Mouse (Mus musculus) kidney, embryonic 14.5 days (tissue): ENCODE results near the gene Bzw1. TPM values are rescaled to one million over a fixed set of nuclear protein-coding genes. Genes with fewer than 3 reads are reported as not detected.
A peak's percentile ranks its signal among the peaks of the same experiment; 100 is the strongest.
"Not testable (repeated sequence)": the region's sequence is repeated elsewhere in the genome, so short reads cannot be mapped to it uniquely, and the experiment has no call there.

Experiments
- ATAC-seq: fragments of 200-750 bp; cut with Nextera tagmentation; 2 replicates; pipeline ENCODE4 v1.8.0; 2017; ENCODE audit warnings: moderate number of reproducible peaks, mild to moderate bottlenecking, moderate TSS enrichment, moderate library complexity; ENCODE audit not compliant: low FRiP score, low TSS enrichment
- H3K27ac ChIP-seq: fragments of 300-500 bp; sonication (generic); 2 replicates; pipeline ENCODE4 v1.5.1; 2014; ENCODE audit warnings: low read depth, mild to moderate bottlenecking, low read length, moderate library complexity, mixed read lengths
- H3K27me3 ChIP-seq: fragments of 300-500 bp; sonication (generic); 2 replicates; pipeline ENCODE4 v1.6.1; 2014; ENCODE audit warnings: mild to moderate bottlenecking, low read length; ENCODE audit not compliant: control insufficient read depth, insufficient read depth
- H3K36me3 ChIP-seq: fragments of 300-500 bp; sonication (generic); 2 replicates; pipeline ENCODE4 v1.6.1; 2014; ENCODE audit warnings: low read length, mixed read lengths; ENCODE audit not compliant: control insufficient read depth, insufficient read depth
- H3K4me1 ChIP-seq: fragments of 300-500 bp; sonication (generic); 2 replicates; pipeline ENCODE4 v1.6.1; 2014; ENCODE audit warnings: low read length, mixed read lengths; ENCODE audit not compliant: control insufficient read depth, insufficient read depth
- H3K4me2 ChIP-seq: fragments of 300-500 bp; sonication (generic); replicated peaks from 2 replicates; pipeline ENCODE4 v1.6.1; 2014; ENCODE audit warnings: low read depth, mild to moderate bottlenecking, low read length
- H3K4me3 ChIP-seq: fragments of 300-500 bp; sonication (generic); 2 replicates; pipeline ENCODE4 v1.5.1; 2014; ENCODE audit warnings: mild to moderate bottlenecking, low read length
- H3K9ac ChIP-seq: fragments of 300-500 bp; sonication (generic); 2 replicates; pipeline ENCODE4 v1.6.1; 2014; ENCODE audit warnings: low read depth, mild to moderate bottlenecking, low read length, moderate library complexity
- H3K9me3 ChIP-seq: fragments of 300-500 bp; sonication (generic); 2 replicates; pipeline ENCODE4 v1.6.1; 2016; ENCODE audit warnings: low read length; ENCODE audit not compliant: control insufficient read depth
- WGBS: fragments of 180-500 bp; shearing (Covaris S2); extraction: QIAGEN DNeasy Blood & Tissue Kit; methylation state at CpG from one replicate; pipeline ENCODE4 v1.1.7; 2014; 5-methylcytosine and 5-hydroxymethylcytosine counted together
- polyA plus RNA-seq: library from polyadenylated mRNA; unstranded; fragments of >200 nt; fragmentation: Nextera tagmentation; extraction: Ambion mirVana; gene quantifications from 2 replicates; pipeline ENCODE4 v1.2.1, GENCODE M21; 2014

Bzw1 gene
- polyA plus RNA-seq, 1 experiment from 2014 or later, result 476 TPM

GRCm38 (mm10) chr1:58364551-58364950 lies 28.1 kb upstream of the Bzw1 start:
- no peaks in the 10 kb centered on the region for H3K36me3 ChIP-seq
- 63% methylated on average over 12 of the region's 12 CpGs for WGBS
- peaks cover 3% of the 10 kb centered on the region; the same call in 1 of the 2 replicates for H3K9me3 ChIP-seq
- no peaks in the 10 kb centered on the region for H3K4me1 ChIP-seq
- no peak overlapping the region for H3K4me3 ChIP-seq
- ATAC-seq, result no peak
- no peak overlapping the region for H3K9ac ChIP-seq
- no peak overlapping the region for H3K27ac ChIP-seq
- no peaks in the 10 kb centered on the region for H3K27me3 ChIP-seq
- H3K4me2 ChIP-seq, result no peak overlapping the region

DNA sequence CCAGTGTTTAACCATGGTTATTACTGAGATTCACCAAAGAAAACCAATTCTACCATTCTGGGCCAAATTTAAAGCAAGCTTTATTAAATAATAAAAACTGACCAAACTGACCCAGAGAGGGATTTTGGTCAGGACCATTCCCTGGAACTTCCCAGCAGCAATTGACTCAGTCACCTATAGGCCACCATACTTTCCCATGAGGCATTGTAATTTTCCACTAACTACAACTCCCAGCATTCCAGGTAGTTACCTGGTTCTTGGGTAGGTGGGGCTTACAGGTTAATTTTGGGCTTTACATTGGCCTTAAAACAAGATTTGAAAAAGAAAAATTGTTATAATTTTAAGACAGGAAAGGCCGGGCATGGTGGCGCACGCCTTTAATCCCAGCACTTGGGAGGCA lies 26.9 kb upstream of the Bzw1 start:
- no peak overlapping the region for H3K4me2 ChIP-seq
- no peak overlapping the region for H3K27ac ChIP-seq
- ATAC-seq, result no peak
- H3K27me3 ChIP-seq, result no peaks in the 10 kb centered on the region
- H3K9me3 ChIP-seq, result peaks cover 3% of the 10 kb centered on the region; the same call in 1 of the 2 replicates
- no peak overlapping the region for H3K9ac ChIP-seq
- no peak overlapping the region for H3K4me3 ChIP-seq
- 98% methylated on average over 3 of the region's 3 CpGs for WGBS
- no peaks in the 10 kb centered on the region for H3K36me3 ChIP-seq
- H3K4me1 ChIP-seq, result no peaks in the 10 kb centered on the region

DNA sequence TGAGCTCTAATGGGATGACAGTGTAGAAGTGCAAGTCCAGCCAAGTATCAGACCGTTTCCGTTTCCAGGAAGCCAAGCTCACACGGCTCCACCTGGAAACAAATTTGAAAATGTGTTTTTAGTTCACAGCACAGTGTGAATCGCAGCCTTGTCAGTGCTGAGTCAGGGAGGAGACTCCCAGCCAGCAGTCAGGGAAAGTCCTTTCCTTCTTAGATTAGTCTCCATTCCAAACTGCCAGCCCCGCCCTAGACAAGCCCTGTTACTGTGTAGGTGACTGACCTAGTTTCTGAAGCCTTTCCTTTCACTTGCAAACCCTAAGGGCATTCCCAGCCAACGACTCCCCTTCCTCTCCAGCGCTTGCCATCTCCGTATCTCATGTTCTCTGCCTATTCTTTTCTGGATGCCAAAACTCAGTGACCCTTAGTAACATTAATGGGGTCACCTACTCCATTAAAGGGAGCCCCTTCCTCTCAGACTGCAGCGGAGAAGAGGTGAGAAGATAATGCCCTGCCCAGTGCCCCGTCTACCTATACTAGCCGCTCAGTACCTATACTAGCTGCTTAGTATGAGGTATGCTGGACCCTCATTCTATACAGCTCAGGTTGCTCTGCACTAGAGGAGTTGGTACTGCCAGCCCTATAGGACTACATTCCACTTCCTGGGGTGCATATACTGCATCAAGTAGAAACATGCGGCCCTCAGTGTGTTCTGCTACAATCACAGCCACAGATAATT lies 25.8 kb upstream of the Bzw1 start:
- WGBS, result 74% methylated on average over 12 of the region's 12 CpGs
- Histone ChIP-seq H3K27me3 (no peaks in the 10 kb centered on the region), H3K27ac (no peak overlapping the region), H3K4me1 (no peaks in the 10 kb centered on the region), H3K9ac (no peak overlapping the region), H3K4me2 (no peak overlapping the region), H3K36me3 (no peaks in the 10 kb centered on the region), H3K4me3 (no peak overlapping the region), H3K9me3 (peaks cover 3% of the 10 kb centered on the region; the same call in 1 of the 2 replicates)
- no peak for ATAC-seq

- Histone ChIP-seq H3K4me3 (no peak overlapping the region), H3K9ac (no peak overlapping the region), H3K4me1 (no peaks in the 10 kb centered on the region), H3K36me3 (no peaks in the 10 kb centered on the region), H3K4me2 (no peak overlapping the region), H3K27me3 (no peaks in the 10 kb centered on the region), H3K27ac (no peak overlapping the region), H3K9me3 (no peaks in the 10 kb centered on the region)
- 79% methylated on average over 2 of the region's 2 CpGs for WGBS
- no peak for ATAC-seq
These were observed 23.0 kb upstream of the Bzw1 start for GRCm38 (mm10) chr1:58369716-58370115.

GRCm38 (mm10) chr1:58374266-58374665 lies 18.4 kb upstream of the Bzw1 start:
- not testable (repeated sequence) for H3K9ac ChIP-seq, H3K27me3 ChIP-seq, H3K4me3 ChIP-seq, H3K9me3 ChIP-seq, H3K4me2 ChIP-seq, ATAC-seq, H3K4me1 ChIP-seq, H3K36me3 ChIP-seq, H3K27ac ChIP-seq
- WGBS, result 86% methylated on average over 2 of the region's 2 CpGs

DNA sequence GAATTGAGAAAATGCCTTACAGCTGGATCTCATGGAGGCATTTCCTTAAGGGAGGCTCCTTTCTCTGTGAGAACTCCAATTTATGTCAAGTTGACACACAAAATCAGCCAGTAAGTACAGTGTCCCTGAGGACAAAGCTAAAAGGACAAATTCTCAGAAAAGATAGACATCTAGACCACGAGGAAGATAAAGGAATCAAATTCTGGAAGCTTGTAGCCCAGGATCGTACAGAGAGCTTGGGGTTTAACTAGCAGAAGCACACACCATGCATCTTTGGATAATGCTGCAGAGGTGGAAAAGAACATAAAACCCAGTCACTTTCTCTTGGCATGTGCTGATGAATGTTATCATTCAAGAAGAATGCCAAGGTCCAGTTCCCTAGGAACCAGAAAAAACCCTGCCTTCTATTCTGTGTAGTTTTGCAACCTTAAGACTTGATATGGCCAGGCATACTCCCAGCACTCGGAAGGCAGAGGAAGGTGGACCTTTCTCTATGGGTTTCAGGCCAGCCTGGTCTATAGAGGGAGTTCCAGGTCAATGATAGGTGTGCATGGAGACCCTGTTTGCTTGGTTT lies 17.0 kb upstream of the Bzw1 start:
- Histone ChIP-seq H3K4me3 (no peak overlapping the region), H3K27me3 (no peaks in the 10 kb centered on the region), H3K4me2 (no peak overlapping the region), H3K9ac (no peak overlapping the region), H3K9me3 (no peaks in the 10 kb centered on the region), H3K4me1 (no peaks in the 10 kb centered on the region), H3K36me3 (no peaks in the 10 kb centered on the region), H3K27ac (no peak overlapping the region)
- no peak for ATAC-seq
- WGBS, result 78% methylated on average over 3 of the region's 3 CpGs

DNA sequence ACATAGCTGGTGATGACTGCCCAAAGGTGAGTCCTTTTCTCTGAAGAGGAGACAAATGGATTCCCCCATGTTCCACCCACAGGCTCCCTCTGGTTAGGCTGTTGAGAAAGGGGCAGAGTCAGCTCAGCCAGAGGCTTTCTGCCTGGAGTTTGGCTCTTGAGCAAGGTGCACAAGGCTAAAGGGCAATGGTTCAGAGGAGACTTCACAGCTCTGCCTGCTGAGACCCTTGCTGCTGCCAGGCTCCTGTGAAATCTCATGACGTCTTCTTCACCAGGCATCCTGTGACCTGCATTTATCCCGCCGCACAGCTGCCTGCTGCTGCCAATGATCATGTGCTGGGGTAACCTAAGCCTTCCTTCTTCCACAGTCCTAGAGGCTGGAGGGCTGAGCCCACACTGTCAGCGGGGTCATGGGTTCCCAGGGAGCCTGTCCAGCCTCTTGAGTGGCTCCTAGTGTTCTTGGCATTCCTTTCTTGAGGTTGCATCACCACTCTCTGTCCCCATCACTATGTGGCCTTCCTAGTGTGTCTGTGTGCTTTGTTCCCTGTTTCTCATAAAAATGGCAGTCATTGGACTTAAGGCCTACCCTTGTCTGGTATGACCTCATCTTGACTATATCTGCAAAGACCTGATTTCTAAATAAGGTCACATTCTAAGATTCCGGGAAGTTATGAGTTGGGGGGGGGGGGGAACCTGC lies 10.0 kb upstream of the Bzw1 start:
- H3K4me1 ChIP-seq, result no peaks in the 10 kb centered on the region

GRCm38 (mm10) chr1:58391421-58392267 lies 1.1 kb upstream of the Bzw1 start:
- no peak for ATAC-seq
- 40% methylated on average over 19 of the region's 19 CpGs for WGBS
- Histone ChIP-seq H3K27ac (peak overlapping the region; percentile 99), H3K9ac (peak overlapping the region; percentile 95), H3K4me2 (peak overlapping the region; percentile 64), H3K9me3 (no peaks in the 10 kb centered on the region), H3K36me3 (peaks cover 20% of the 10 kb centered on the region), H3K4me1 (peaks cover 8% of the 10 kb centered on the region), H3K4me3 (peak overlapping the region; percentile 96), H3K27me3 (no peaks in the 10 kb centered on the region)

More for the DNA sequence above, 10.0 kb upstream of the Bzw1 start:
- WGBS, result 82% methylated on average over 5 of the region's 5 CpGs
- Histone ChIP-seq H3K27me3 (no peaks in the 10 kb centered on the region), H3K27ac (no peak overlapping the region), H3K9ac (no peak overlapping the region), H3K4me2 (no peak overlapping the region), H3K9me3 (no peaks in the 10 kb centered on the region), H3K36me3 (no peaks in the 10 kb centered on the region), H3K4me3 (no peak overlapping the region)
- ATAC-seq, result 0 out of 2 replicates have a peak, but pooled peaks have one; percentile 24
